Mouse (Mus musculus) myocyte (in vitro differentiated cells): ENCODE measurements around the gene Rps10.

Experiments
- MAX ChIP-seq: IDR thresholded peaks from one replicate; pipeline ENCODE4 v1.6.1; 2011; ENCODE audit warnings: low read depth, mild to moderate bottlenecking, control low read depth
- POLR2AphosphoS2 ChIP-seq: IDR thresholded peaks from one replicate; pipeline ENCODE4 v1.6.1; 2011; ENCODE audit warnings: low read depth, control low read depth; ENCODE audit not compliant: insufficient read length

GRCm38 (mm10) chr17:27637333-27637732 is 864 bp upstream of the Rps10 start:
- TF ChIP-seq POLR2AphosphoS2 (no peak), MAX (no peak)
